Mouse (Mus musculus) E14TG2a.4 (cell line): ENCODE data around the gene Krit1.
A peak's percentile ranks its signal among the peaks of the same experiment; 100 is the strongest.

Experiments
- H3K27me3 ChIP-seq: 2 replicates; pipeline ENCODE4 v1.6.1; 2014; ENCODE audit warnings: low read length, control low read depth; ENCODE audit not compliant: insufficient read depth
- H3K36me3 ChIP-seq: 2 replicates; pipeline ENCODE4 v1.6.1; 2014; ENCODE audit warnings: low read length, control low read depth; ENCODE audit not compliant: insufficient read depth
- H3K4me1 ChIP-seq: replicated peaks from 2 replicates; pipeline ENCODE4 v1.6.1; 2014; ENCODE audit warnings: low read depth, low read length, control low read depth
- H3K4me3 ChIP-seq: replicated peaks from 2 replicates; pipeline ENCODE4 v1.5.1; 2014; ENCODE audit warnings: mild to moderate bottlenecking, low read length
- H3K9me3 ChIP-seq: 2 replicates; pipeline ENCODE4 v1.6.1; 2014; ENCODE audit warnings: low read length, control low read depth
- CTCF ChIP-seq: conservative IDR thresholded peaks from 2 replicates; pipeline ENCODE4 v1.5.1; 2014; ENCODE audit warnings: low read length
- NANOG ChIP-seq: IDR thresholded peaks from 2 replicates; pipeline ENCODE4 v1.6.1; 2014; ENCODE audit warnings: borderline replicate concordance, low read length, mixed read lengths
- POU5F1 ChIP-seq: IDR thresholded peaks from 2 replicates; pipeline ENCODE4 v1.6.1; 2014; ENCODE audit warnings: low read length, borderline replicate concordance

The Krit1 gene

DNA sequence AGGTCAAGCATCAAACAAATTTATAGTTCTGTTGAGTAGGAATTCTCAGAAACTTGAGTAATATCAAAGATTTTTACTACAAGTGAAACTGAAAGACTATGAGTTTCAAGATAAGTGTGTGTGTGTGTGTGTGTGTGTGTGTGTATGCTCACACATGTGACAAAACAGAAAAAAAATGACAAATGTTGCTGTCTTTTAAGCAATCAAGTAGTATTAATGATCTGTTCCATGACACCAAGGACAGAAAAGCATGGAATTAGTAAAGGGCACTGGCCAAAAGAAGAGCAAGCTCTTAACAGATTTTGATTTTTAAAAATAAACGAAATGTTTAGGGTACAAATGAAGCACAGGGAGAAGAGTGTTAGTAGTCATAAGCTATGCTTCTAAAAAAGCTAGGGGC is 2.9 kb upstream of the Krit1 start:
- no peak for TF ChIP-seq POU5F1
- TF ChIP-seq CTCF, result no peak
- no peak for TF ChIP-seq NANOG
- H3K4me3 ChIP-seq, result no peak overlapping the region

DNA sequence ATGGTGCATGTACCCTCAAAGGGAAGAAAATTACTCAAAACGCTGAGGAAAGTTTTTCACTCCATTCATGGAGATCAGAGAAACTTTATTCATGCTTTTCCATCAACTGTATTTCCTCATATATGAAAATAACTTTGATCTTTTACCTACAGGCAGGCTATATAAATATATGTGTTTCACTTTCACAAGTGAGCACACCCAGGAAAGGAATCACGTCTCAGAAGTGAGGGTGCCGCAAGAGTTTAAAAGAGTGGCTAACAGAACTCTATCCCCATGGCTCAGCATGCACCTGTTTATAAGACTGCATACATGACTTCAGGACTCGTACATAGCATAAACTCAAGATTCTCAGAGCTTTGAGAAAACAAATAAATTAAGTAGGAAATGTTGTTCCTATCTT is 2.1 kb upstream of the Krit1 start:
- Histone ChIP-seq H3K9me3 (no peaks in the 10 kb centered on the region), H3K27me3 (peaks cover 13% of the 10 kb centered on the region), H3K36me3 (no peaks in the 10 kb centered on the region), H3K4me1 (peaks cover 20% of the 10 kb centered on the region), H3K4me3 (no peak overlapping the region)
- TF ChIP-seq CTCF, result no peak
- TF ChIP-seq NANOG, result no peak
- no peak for TF ChIP-seq POU5F1

More for the DNA sequence above, 2.9 kb upstream of the Krit1 start:
- Histone ChIP-seq H3K4me1 (peaks cover 20% of the 10 kb centered on the region), H3K36me3 (no peaks in the 10 kb centered on the region), H3K9me3 (no peaks in the 10 kb centered on the region), H3K27me3 (peaks cover 13% of the 10 kb centered on the region)

DNA sequence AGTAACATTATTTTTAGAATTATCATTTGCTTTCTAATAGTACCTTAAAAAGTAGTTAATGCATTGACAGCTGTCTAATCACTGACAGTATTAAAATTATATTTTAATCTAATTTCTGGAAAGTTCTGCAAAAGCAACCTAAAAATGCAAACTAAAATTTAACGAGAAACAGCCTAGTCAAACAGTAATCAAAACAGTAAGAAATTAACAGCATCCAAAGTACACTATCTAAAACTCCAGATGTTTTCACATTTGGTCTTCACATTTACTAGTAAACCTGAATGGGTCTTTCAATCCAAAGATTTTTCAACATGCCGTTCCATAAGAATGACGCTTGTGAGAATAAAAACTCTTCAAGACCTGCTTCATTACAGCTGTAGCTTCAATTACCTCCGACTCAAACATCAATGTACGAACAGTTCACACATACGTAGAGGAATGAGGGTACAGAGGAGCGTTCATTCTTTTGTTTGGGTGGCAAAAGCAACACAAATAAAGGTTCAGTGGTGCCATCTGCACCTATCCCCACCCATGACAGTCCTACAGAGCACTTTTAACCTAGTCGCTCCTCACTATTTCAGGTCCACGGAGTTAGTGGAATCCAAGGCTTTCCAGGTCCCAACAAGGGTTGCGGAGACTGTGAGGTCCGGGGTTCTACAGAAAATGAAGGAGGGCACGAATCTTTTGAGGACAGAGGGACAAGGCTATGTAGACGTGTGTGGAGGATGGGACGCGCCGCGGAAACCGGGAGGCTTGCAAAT is 1.1 kb upstream of the Krit1 start:
- peaks cover 13% of the 10 kb centered on the region for H3K27me3 ChIP-seq
- no peaks in the 10 kb centered on the region for H3K9me3 ChIP-seq
- peak overlapping the region; percentile 95 for H3K4me3 ChIP-seq
- H3K36me3 ChIP-seq, result no peaks in the 10 kb centered on the region
- H3K4me1 ChIP-seq, result peaks cover 20% of the 10 kb centered on the region
- no peak for TF ChIP-seq POU5F1
- no peak for TF ChIP-seq NANOG
- TF ChIP-seq CTCF, result no peak

DNA sequence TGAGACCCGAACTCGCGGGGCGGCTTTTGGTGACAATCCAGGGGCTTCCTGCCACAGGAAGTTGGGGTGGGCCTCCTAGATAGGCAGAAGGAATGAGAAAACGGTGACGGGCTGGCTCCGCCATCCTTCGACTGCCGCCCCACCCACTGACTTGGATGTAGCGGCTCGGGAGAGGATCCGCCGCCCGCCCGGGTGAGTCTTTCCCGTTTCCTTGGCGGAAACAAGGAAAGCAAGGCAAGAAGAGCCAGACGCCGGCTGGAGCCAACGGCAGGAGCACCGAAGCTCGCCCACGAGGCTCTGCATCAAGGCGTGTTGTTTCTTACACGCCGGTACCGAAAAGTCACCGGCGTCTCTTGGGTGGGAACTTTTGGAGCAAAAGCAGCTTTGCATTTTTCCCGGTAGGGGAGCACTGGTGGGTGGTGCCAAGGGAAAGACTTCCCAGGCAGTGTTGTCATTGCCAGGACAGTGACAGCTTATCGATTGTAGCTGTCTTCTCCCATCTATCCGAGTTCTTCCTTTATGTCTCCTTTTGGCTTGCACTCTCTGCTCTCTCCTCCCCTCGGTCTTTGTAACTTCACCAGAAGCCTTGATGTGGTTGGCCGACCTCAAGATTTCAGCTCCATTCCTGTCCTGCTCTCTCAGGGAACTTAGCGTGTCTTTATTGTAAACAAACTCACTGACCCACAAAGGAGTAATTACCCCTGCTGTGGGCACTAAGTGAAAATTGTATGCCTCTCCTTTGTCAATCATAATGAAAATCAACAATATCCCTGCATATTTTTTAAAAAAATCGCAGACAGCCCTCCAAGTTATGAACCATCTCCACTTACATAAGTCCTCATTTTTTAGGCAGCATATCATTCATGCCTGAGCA is 545 bp downstream of the Krit1 start:
- H3K4me3 ChIP-seq, result peak overlapping the region; percentile 95
- no peaks in the 10 kb centered on the region for H3K36me3 ChIP-seq
- TF ChIP-seq POU5F1, result no peak
- H3K4me1 ChIP-seq, result peaks cover 20% of the 10 kb centered on the region
- H3K9me3 ChIP-seq, result no peaks in the 10 kb centered on the region
- H3K27me3 ChIP-seq, result peaks cover 13% of the 10 kb centered on the region

DNA sequence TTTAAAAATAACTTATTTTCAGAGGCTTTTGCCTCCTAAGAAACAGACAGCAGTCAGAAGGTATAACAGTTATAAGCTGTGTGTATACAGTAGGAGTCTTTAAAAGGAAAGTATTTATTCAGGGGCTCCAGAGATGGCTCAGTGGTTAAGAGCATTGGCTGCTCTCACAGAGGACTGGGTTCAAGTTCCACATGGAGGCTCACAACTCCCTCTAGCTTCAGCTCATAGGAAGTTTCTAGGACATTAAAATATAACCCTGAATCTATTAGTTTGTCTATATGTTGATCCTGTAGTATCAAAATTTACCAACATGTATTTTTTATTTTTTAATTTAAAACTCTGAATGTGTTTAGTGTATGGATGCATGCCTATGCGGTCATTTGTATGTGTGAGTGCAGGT is 5.5 kb downstream of the Krit1 start:
- H3K36me3 ChIP-seq, result peaks cover 18% of the 10 kb centered on the region
- TF ChIP-seq CTCF (no peak; the same call in 1 of the 2 replicates), NANOG (no peak), POU5F1 (no peak)

DNA sequence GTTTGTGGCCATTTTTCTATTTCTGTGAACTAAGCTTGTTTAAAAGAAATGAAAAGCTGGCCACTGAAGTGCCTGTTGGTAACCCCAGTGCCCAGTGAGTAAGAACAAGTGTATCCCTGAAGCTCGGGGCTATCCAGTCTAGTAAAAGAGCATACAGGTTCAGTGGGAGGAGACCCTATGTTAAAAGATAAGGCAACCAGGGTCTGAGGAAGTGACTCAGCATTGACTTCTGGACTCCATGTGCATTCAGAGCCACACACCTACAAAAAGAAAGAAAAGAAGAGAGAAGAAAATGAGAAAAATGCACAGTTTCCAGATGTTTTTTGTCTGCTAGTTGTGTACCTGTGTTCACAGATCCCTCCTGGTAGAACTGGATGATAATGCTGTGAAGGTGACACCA is 31.1 kb downstream of the Krit1 start:
- peaks cover 28% of the 10 kb centered on the region for H3K36me3 ChIP-seq
- H3K9me3 ChIP-seq, result peaks cover 13% of the 10 kb centered on the region
- H3K4me3 ChIP-seq, result no peak overlapping the region
- no peak for TF ChIP-seq POU5F1
- no peak for TF ChIP-seq NANOG
- TF ChIP-seq CTCF, result no peak
- H3K4me1 ChIP-seq, result no peaks in the 10 kb centered on the region
- no peaks in the 10 kb centered on the region for H3K27me3 ChIP-seq

More for the DNA sequence above, 5.5 kb downstream of the Krit1 start:
- H3K4me3 ChIP-seq, result no peak overlapping the region
- no peaks in the 10 kb centered on the region for H3K9me3 ChIP-seq
- no peaks in the 10 kb centered on the region for H3K27me3 ChIP-seq
- peaks cover 10% of the 10 kb centered on the region for H3K4me1 ChIP-seq

DNA sequence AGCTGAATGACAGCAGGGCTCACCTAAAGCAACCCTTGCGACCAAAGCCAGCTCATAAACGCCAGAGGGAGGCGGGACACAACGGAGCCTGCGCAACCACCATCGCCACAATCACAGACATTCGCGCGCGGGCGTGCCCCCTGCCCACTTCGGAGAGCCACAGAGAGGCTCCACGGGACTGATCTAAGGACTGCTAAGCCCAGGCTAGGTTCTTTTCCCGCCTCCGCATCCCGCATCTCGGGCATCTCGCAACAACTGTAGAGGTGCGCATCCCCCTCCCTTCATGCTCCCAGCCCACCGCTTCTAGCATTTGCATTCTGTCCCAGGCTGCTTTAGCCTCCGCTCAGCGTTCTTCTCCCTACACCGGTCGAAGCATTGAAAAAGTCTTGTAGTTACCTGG is 42.0 kb downstream of the Krit1 start, which contains the start of gene Lrrd1:
Gene Lrrd1, plus strand, starts transcription at position 148 of the 400 bp plus-strand sequence.
- Histone ChIP-seq H3K4me1 (peaks cover 6% of the 10 kb centered on the region; the same call in 1 of the 2 replicates), H3K9me3 (no peaks in the 10 kb centered on the region), H3K27me3 (peaks cover 12% of the 10 kb centered on the region), H3K4me3 (peak within 1 kb of the TSS; percentile 74), H3K36me3 (peaks cover 5% of the 10 kb centered on the region; the same call in 1 of the 2 replicates)
- TF ChIP-seq CTCF, result no peak
- TF ChIP-seq NANOG, result no peak
- TF ChIP-seq POU5F1, result no peak

DNA sequence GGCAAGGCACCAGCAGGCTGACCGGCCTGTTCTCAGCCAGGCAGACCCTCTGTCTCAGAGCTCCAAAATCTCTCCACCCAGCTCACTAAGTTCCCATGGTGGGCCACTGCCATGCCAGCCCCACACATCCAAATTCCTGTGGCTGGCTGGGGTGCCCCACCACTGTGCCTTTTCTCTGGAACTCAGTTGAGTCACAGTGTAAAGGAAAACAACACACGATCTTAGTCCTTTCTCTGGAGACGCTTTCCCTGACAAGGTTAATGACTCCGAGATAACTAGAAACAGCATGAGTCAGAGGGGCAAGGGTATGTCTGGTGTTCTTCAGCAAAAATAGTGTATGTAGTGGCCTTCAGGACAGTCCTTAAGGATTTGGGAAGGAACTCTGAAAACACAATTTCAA is 67.2 kb downstream of the Krit1 start:
- Histone ChIP-seq H3K36me3 (no peaks in the 10 kb centered on the region), H3K9me3 (peaks cover 3% of the 10 kb centered on the region), H3K4me3 (no peak overlapping the region), H3K4me1 (peaks cover 48% of the 10 kb centered on the region), H3K27me3 (no peaks in the 10 kb centered on the region)
- TF ChIP-seq CTCF (no peak), NANOG (no peak), POU5F1 (no peak)
